Mouse (Mus musculus): ENCODE results near the gene Nptxr.

DNA sequence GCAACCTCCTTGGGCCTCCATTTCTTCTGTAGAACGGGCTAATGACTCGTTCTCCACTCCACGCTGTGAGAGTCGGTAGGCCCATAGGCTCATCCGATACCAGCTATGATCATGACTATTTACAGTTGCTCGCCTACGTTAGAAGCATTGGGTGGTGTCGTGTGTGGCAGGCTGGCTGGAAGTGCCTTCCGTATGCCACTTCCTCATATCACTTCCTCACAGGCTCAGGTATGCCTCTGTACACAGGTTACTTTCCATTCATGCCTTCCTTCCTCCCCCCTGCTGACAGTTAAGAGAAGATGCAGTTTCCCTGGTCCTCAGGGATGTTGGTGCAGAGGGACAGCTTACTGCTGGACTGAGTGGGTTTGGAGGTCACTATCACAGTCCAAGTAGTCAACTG lies 11.5 kb downstream of the Nptxr start:
- TF ChIP-seq CTCF (IDR thresholded peaks at IDR 0.05; ENCODE audit: borderline replicate concordance, insufficient read depth, low read length) (no peak), POLR2A (IDR thresholded peaks at IDR 0.05; ENCODE audit: low read depth, low read length) (no peak)

Data from embryonic fibroblast, embryonic 13.5 days (primary cell).